Mouse (Mus musculus) myocyte (in vitro differentiated cells): ENCODE measurements around the gene Thada.

Experiments
- CEBPB ChIP-seq: IDR thresholded peaks from 2 replicates; pipeline ENCODE4 v1.6.1; 2011; ENCODE audit warnings: mild to moderate bottlenecking, moderate library complexity; ENCODE audit not compliant: poor library complexity, insufficient read depth, severe bottlenecking
- E2F4 ChIP-seq: IDR thresholded peaks from one replicate; pipeline ENCODE4 v1.6.1; 2011; ENCODE audit warnings: mild to moderate bottlenecking, control low read depth, moderate library complexity; ENCODE audit not compliant: insufficient read depth
- MAX ChIP-seq: IDR thresholded peaks from one replicate; pipeline ENCODE4 v1.6.1; 2011; ENCODE audit warnings: low read depth, mild to moderate bottlenecking, control low read depth
- MYOD1 ChIP-seq, 3 experiments: IDR thresholded peaks; one replicate each; pipeline ENCODE4 v1.6.1; 2011; ENCODE audit warnings: control low read depth in 2 of 3, low read depth in 2 of 3, mild to moderate bottlenecking in 2 of 3, moderate library complexity in 1 of 3; ENCODE audit not compliant: insufficient read length in 2 of 3, control insufficient read depth in 1 of 3
- MYOG ChIP-seq, 3 experiments: IDR thresholded peaks; one replicate each; pipeline ENCODE4 v1.6.1; 2011; ENCODE audit warnings: control low read depth in 2 of 3, low read depth in 2 of 3, mild to moderate bottlenecking in 2 of 3; ENCODE audit not compliant: insufficient read length in 2 of 3, control insufficient read depth in 1 of 3, insufficient read depth in 1 of 3
- POLR2A ChIP-seq: IDR thresholded peaks from one replicate; pipeline ENCODE4 v1.6.1; 2011; ENCODE audit warnings: low read depth, mild to moderate bottlenecking, control low read depth, moderate library complexity; ENCODE audit not compliant: insufficient read length
- POLR2AphosphoS2 ChIP-seq: IDR thresholded peaks from one replicate; pipeline ENCODE4 v1.6.1; 2011; ENCODE audit warnings: low read depth, control low read depth; ENCODE audit not compliant: insufficient read length
- SRF ChIP-seq: IDR thresholded peaks from one replicate; pipeline ENCODE4 v1.6.1; 2011; ENCODE audit warnings: low read depth; ENCODE audit not compliant: control insufficient read depth, insufficient read length
- TCF12 ChIP-seq: IDR thresholded peaks from one replicate; pipeline ENCODE4 v1.6.1; 2011; ENCODE audit warnings: mild to moderate bottlenecking, control low read depth; ENCODE audit not compliant: poor library complexity, insufficient read depth, severe bottlenecking
- TCF3 ChIP-seq: IDR thresholded peaks from one replicate; pipeline ENCODE4 v1.6.1; 2011; ENCODE audit warnings: low read depth, control low read depth; ENCODE audit not compliant: insufficient read length
- USF1 ChIP-seq: IDR thresholded peaks from one replicate; pipeline ENCODE4 v1.6.1; 2011; ENCODE audit warnings: low read depth, mild to moderate bottlenecking, control low read depth, moderate library complexity

DNA sequence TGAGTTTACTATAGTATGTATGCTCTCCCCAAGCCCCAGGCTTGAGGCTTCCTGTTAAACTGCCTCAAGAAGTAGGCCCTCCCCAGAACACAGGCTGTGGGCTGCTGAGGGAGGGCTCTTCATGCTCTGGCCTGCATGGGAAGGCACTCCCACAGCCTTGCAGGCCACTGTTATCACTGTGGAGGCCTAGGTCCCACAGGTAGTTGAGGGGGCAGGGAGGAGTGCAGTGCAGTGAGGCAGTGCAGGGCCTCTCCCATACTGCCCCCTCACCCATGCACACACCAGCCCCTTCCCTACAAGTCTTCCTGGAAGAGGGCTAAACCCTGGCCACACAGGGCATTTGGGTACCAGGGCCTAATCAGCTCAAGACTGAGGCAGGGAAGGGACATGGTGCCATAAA is 205.0 kb downstream of the Thada start:
- TF ChIP-seq TCF12 (no peak), USF1 (no peak), POLR2A (no peak), CEBPB (no peak), MAX (no peak), E2F4 (no peak), POLR2AphosphoS2 (no peak), SRF (no peak), TCF3 (no peak), MYOG (IDR thresholded peaks at IDR 0.05; ENCODE audit: control insufficient read depth in 1 of 3, insufficient read depth in 1 of 3, insufficient read length in 2 of 3, low read depth in 2 of 3) (no peak), MYOD1 (IDR thresholded peaks at IDR 0.05; ENCODE audit: control insufficient read depth in 1 of 3, insufficient read length in 2 of 3, low read depth in 2 of 3) (no peak)
